Mouse (Mus musculus) lung, adult 2 months (tissue): ENCODE measurements at regions not wholly inside any gene's neighbourhood (a gene's known extent, or its start where the extent isn't known, plus 50 kb on each side); places are given as distances from the start of the nearest gene placed in this dataset.

ENCODE experiments used
- CTCF ChIP-seq: fragments of 200-500 bp; IDR thresholded peaks from 2 replicates; pipeline ENCODE4 v1.5.1; 2011; ENCODE audit warnings: mild to moderate bottlenecking, low read length, control low read depth; ENCODE audit not compliant: insufficient read depth
- POLR2A ChIP-seq: fragments of 200-500 bp; IDR thresholded peaks from 2 replicates; pipeline ENCODE4 v1.6.1; 2011; ENCODE audit warnings: low read depth, mild to moderate bottlenecking, control low read depth, low read length, borderline replicate concordance; ENCODE audit errors: extremely low read depth

GRCm38 (mm10) chr13:84596585-84597142 lies 374.6 kb downstream of the Tmem161b start:
- TF ChIP-seq CTCF (no peak), POLR2A (no peak)
